Mouse (Mus musculus): ENCODE measurements around the gene Rfc2. TPM values are rescaled to one million over a fixed set of nuclear protein-coding genes. Genes with fewer than 3 reads are reported as not detected.

Rfc2 gene
- total and polyA plus RNA-seq, 3 experiments: 222 to 283 (median 237) TPM

- in situ Hi-C loops (cut with MboI; ENCODE audit: low pct_ligation_motif_present, low pct_unique_long_range_greater_than_20kb, low sequenced_read_pairs): no loop called here
- Histone ChIP-seq H3K27me3 (replicated peaks) (no peaks in the 10 kb centered on the region), H3K36me3 (replicated peaks in 1 of 2; ENCODE audit: control insufficient read depth in 1 of 2, insufficient read depth in 1 of 2, low read length in 1 of 2) (peaks cover 0 to 4% of the 10 kb centered on the region in 2 experiments), H3K4me2 (ENCODE audit: insufficient read depth, low read depth, poor library complexity, severe bottlenecking) (no peak overlapping the region), H3K79me2 (replicated peaks; ENCODE audit: control insufficient read depth, extremely low read depth, insufficient read depth, poor library complexity, severe bottlenecking) (no peaks in the 10 kb centered on the region), H3K4me3 (replicated peaks in 1 of 3; ENCODE audit: low read depth in 2 of 3, low read length in 2 of 3, poor library complexity in 1 of 3) (no peak overlapping the region), H3K27ac (ENCODE audit: insufficient read depth, low read depth) (no peak overlapping the region), H3K9me3 (replicated peaks; ENCODE audit: low read length) (no peaks in the 10 kb centered on the region), H3K4me1 (ENCODE audit: control insufficient read depth in 1 of 2, insufficient read depth in 2 of 2) (peaks cover 6 to 25% of the 10 kb centered on the region in 2 experiments), H3K9ac (ENCODE audit: insufficient read depth, low read depth) (no peak overlapping the region)
- dilution Hi-C loops (cut with MboI; ENCODE audit: extremely low pct_ligation_motif_present, extremely low pct_unique_long_range_greater_than_20kb, low sequenced_read_pairs): no loop called here
- TF ChIP-seq CTCF (conservative IDR thresholded peaks at IDR 0.05 in 1 of 2, IDR thresholded peaks at IDR 0.05 in 1 of 2; ENCODE audit: low read depth in 2 of 2, low read length in 2 of 2) (no peak), BHLHE40 (IDR thresholded peaks at IDR 0.05; ENCODE audit: low read depth, low read length) (no peak), MAX (IDR thresholded peaks at IDR 0.05; ENCODE audit: low read length) (no peak), JUND (conservative IDR thresholded peaks at IDR 0.05; ENCODE audit: low read depth, low read length) (no peak)
- no peak for DNase-seq (ENCODE audit: extremely low read depth)
These were observed 25.6 kb upstream of the Rfc2 start for GRCm38 (mm10) chr5:134555463-134556164.

GRCm38 (mm10) chr5:134560071-134560449, 21.1 kb upstream of the Rfc2 start, which contains the start of gene Syna:
Syna (minus strand) TSS chr5:134560171.
- no peaks in the 10 kb centered on the region for H3K27me3 ChIP-seq (replicated peaks)
- DNase-seq (ENCODE audit: extremely low read depth): no peak
- no peaks in the 10 kb centered on the region for H3K79me2 ChIP-seq (replicated peaks; ENCODE audit: control insufficient read depth, extremely low read depth, insufficient read depth, poor library complexity, severe bottlenecking)
- dilution Hi-C loops (cut with MboI; ENCODE audit: extremely low pct_ligation_motif_present, extremely low pct_unique_long_range_greater_than_20kb, low sequenced_read_pairs): no loop called here
- H3K9me3 ChIP-seq (replicated peaks; ENCODE audit: low read length): no peaks in the 10 kb centered on the region
- in situ Hi-C loops (cut with MboI; ENCODE audit: low pct_ligation_motif_present, low pct_unique_long_range_greater_than_20kb, low sequenced_read_pairs): no loop called here
- no peak within 1 kb of the TSS for H3K4me2 ChIP-seq (ENCODE audit: insufficient read depth, low read depth, poor library complexity, severe bottlenecking)
- no peak within 1 kb of the TSS for H3K4me3 ChIP-seq (replicated peaks in 1 of 3; ENCODE audit: low read depth in 2 of 3, low read length in 2 of 3, poor library complexity in 1 of 3)
- peaks cover 0 to 4% of the 10 kb centered on the region in 2 experiments for H3K36me3 ChIP-seq (replicated peaks in 1 of 2; ENCODE audit: control insufficient read depth in 1 of 2, insufficient read depth in 1 of 2, low read length in 1 of 2)
- no peak within 1 kb of the TSS for H3K27ac ChIP-seq (ENCODE audit: insufficient read depth, low read depth)
- TF ChIP-seq GABPA (IDR thresholded peaks at IDR 0.05; ENCODE audit: insufficient replicate concordance, low read depth, low read length): no peak
- TF ChIP-seq MAZ (IDR thresholded peaks at IDR 0.05; ENCODE audit: low read depth, low read length): no peak
- TF ChIP-seq ELF1 (IDR thresholded peaks at IDR 0.05; ENCODE audit: low read depth, low read length): no peak
- TF ChIP-seq NRF1 (IDR thresholded peaks at IDR 0.05; ENCODE audit: low read depth, low read length): no peak
- no peak for TF ChIP-seq ZMIZ1 (IDR thresholded peaks at IDR 0.05; ENCODE audit: low read depth, low read length)
- no peak for TF ChIP-seq POLR2A (IDR thresholded peaks at IDR 0.05; ENCODE audit: low read depth, low read length)
- TF ChIP-seq TCF12 (IDR thresholded peaks at IDR 0.05; ENCODE audit: low read depth, low read length): no peak
- no peak for TF ChIP-seq JUND (conservative IDR thresholded peaks at IDR 0.05; ENCODE audit: low read depth, low read length)
- TF ChIP-seq CHD2 (IDR thresholded peaks at IDR 0.05; ENCODE audit: low read length): no peak
- no peaks in the 10 kb centered on the region for H3K4me1 ChIP-seq (ENCODE audit: control insufficient read depth in 1 of 2, insufficient read depth in 2 of 2)
- no peak within 1 kb of the TSS for H3K9ac ChIP-seq (ENCODE audit: insufficient read depth, low read depth)
